Mouse (Mus musculus) lung, adult 18-20 months (tissue): ENCODE results near the gene Olfr934.

ENCODE experiments used
- DNase-seq, 2 experiments: peaks; one replicate each; pipeline ENCODE4 v3.0.0; 2022; ENCODE audit warnings: mixed read lengths in 2 of 2

Gene Olfr934

DNA sequence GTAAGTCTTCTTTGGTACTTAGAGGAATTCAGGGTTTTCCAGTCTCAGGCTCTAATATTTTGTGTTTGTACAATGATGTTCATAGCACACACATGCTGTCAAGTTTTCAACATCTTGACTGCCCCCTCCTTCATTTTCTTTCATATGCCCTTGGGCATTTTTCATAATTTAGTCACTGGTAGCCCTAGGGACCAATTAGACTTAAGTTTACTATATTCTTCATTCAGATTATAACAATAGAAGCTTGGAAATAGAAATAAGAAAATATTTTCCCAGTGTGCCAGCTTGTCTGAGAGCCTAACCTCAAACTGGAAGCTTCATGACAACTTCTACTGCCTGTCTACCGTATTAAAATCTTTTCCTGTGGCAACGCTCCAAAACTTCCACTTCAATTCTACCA is at the start of gene Olfr934:
Gene Olfr934 (minus strand): TSS at position 101 of the 400 bp plus-strand sequence.
- no peak for DNase-seq

GRCm38 (mm10) chr9:39023277-39023676 is 35.2 kb upstream of the Olfr934 start, which contains the start of gene Olfr146:
Olfr146 (minus strand) TSS chr9:39023377.
- no peak for DNase-seq

DNA sequence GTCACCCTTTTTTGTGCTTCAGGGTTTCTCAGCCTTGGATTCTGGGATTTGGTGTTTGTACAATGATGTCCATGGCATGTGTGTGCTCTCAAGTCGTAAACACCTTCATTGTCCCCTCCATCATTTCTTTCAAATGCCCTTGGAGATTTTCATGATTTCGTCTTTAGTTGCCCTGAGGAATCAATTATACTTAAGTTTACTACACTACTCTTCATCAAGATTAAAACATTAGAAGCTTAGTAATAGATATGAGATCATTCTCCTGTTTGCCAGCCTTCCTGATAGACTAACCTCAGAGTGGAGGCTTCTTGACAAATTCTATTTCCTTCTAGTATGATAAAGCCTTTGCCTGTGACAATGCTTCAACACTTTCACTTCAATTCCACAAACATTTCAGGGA is 11.5 kb upstream of the Olfr934 start, which contains the start of gene Olfr935:
Gene Olfr935 (minus strand): TSS at position 101 of the 400 bp plus-strand sequence.
- DNase-seq: no peak

- DNase-seq: no peak
These were observed 16.1 kb downstream of the Olfr934 start, which contains the start of gene Olfr933 for GRCm38 (mm10) chr9:38972013-38972412. Olfr933 (plus strand) TSS chr9:38972313.

DNA sequence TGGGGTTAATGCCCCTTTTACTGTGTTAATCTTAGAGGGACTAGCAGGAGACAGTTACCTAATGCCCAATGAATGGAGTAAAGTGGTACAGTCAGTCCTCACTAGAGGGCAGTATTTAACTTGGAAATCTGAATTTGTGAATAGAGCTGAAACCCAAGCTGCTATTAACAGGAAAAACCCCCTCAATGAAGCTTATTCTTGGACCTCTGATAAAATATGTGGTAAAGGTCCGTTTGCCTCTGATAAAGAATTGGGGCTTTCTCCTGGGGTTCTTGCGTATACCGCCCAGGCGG is 34.0 kb downstream of the Olfr934 start:
- no peak for DNase-seq

DNA sequence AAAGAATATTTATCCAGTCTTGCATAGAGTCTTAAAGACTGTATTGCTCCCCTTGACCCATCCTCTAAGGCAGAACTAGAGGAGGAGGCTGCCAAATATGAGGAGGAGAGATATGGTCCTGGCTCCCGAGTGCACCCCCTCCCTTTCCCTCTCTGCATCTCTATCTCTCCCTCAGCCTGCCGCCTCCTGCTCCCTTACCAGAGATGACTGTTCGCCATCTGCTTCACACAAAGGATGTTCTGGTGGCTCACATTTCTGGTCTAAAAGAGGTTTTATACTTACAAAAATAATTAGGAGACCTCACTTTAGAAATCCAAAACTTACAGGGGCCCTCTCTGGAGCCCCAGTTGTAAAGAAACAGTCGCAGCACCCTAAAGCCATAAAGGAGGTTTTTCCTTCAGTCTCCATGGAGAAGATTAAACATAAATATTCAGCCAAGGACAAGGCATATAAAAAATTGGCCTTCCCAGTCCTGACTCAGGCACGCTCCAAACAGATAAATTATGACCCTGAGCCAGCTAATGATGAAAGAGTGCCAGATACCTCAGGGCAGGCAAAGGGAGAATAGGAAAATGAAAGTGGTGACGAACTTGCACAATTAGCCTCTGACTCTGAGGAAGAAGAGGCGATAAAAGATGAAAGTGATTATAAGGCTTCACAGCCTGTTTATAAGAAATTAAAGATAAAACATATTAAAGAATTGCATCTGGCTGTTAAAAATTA is 34.6 kb downstream of the Olfr934 start:
- DNase-seq: no peak
